Mouse (Mus musculus): ENCODE data around the gene Zfp955a.
"Not testable (repeated sequence)": the region's sequence is repeated elsewhere in the genome, so short reads cannot be mapped to it uniquely, and the experiment has no call there.

The Zfp955a gene

GRCm38 (mm10) chr17:33254530-33255318 is at the start of gene Zfp955a:
Gene Zfp955a, minus strand, starts transcription at chr17:33255145.
- DNase-seq (ENCODE audit: low spot score) = not testable (repeated sequence)

GRCm38 (mm10) chr17:33289876-33290149 is 34.9 kb upstream of the Zfp955a start:
- DNase-seq (ENCODE audit: low spot score) = not testable (repeated sequence)

GRCm38 (mm10) chr17:33289039-33289875 is 34.3 kb upstream of the Zfp955a start, which contains the start of gene Zfp955b:
Gene Zfp955b, plus strand, starts transcription at chr17:33289544.
- not testable (repeated sequence) for DNase-seq (ENCODE audit: low spot score)

- no peak for DNase-seq (ENCODE audit: low spot score)
Measured at GRCm38 (mm10) chr17:33268907-33269306, 14.0 kb upstream of the Zfp955a start.

- no peak for DNase-seq (ENCODE audit: low spot score)
Measured at GRCm38 (mm10) chr17:33264376-33264775, 9.4 kb upstream of the Zfp955a start, which contains the start of gene Olfr63. Gene Olfr63, plus strand, starts transcription at chr17:33264676.

GRCm38 (mm10) chr17:33255319-33255657 is 343 bp upstream of the Zfp955a start:
- DNase-seq (ENCODE audit: low spot score) = not testable (repeated sequence)

- DNase-seq (ENCODE audit: low spot score) = not testable (repeated sequence)
Measured at GRCm38 (mm10) chr17:33236646-33237045, 18.3 kb downstream of the Zfp955a start.

- DNase-seq (ENCODE audit: low spot score) = no peak
Measured at GRCm38 (mm10) chr17:33221590-33221989, 33.4 kb downstream of the Zfp955a start, which contains the start of gene Olfr1564. Gene Olfr1564, minus strand, starts transcription at chr17:33221690.

GRCm38 (mm10) chr17:33191002-33191401 is 63.9 kb downstream of the Zfp955a start, which contains the start of gene Olfr239:
Gene Olfr239, plus strand, starts transcription at chr17:33191302.
- DNase-seq (ENCODE audit: low spot score) = not testable (repeated sequence)

Measured in layer of hippocampus, adult 11-12 months (tissue).